Mouse (Mus musculus) T-helper 17 cell (primary cell): ENCODE measurements around the gene Relb.
"Not testable (repeated sequence)": the region's sequence is repeated elsewhere in the genome, so short reads cannot be mapped to it uniquely, and the experiment has no call there.

Source experiments
- in situ Hi-C, 2 experiments: fragments of 300-600 bp; cut with MboI, MseI; formaldehyde crosslinking; loops; 1 replicate in 1 of 2; 2 replicates in 1 of 2; pipeline ENCODE4 v1.15.1; 2025; ENCODE audit warnings: high pct_unique_total_duplicates in 2 of 2

The Relb gene

DNA sequence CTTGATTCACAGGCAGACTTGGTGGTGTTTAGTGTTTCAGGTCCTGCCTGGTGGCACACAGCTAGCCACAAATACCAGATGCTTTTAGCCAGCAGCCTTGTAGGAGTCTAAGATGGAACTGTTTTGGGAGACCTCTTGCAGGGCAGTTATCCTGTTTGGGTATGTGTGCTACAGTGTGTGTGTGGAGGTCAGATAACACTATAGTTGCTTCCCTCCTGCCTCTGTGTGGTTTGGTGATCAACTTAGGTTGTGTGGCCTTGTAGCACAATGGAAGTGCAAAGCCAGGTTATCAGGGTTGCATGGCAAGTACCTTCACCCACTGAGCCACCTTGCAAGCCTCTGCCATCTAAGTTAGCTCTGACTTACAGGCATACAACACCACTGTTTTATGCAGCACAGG, 3.5 kb upstream of the Relb start:
- in situ Hi-C loops = no loop called here

DNA sequence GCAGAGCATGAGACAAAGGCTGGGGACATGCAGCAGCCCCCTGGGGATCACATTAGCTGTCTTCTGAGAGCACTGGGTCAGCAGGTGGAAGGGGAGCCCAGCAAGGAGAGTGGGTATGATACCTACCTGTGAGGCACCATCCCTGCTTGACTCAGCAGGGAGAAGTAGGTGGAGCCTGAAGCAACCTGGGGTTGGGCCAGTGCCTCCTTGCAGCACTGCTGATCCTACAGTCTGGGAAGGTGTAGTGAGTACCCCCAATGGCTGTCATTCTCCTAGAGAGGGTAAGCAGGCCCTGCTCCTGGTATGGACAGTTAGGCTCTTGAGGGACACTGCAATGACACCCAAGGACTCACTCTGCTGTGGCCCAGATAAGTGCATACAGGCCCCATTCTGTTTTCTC, 3.0 kb upstream of the Relb start:
- in situ Hi-C loops = no loop called here

DNA sequence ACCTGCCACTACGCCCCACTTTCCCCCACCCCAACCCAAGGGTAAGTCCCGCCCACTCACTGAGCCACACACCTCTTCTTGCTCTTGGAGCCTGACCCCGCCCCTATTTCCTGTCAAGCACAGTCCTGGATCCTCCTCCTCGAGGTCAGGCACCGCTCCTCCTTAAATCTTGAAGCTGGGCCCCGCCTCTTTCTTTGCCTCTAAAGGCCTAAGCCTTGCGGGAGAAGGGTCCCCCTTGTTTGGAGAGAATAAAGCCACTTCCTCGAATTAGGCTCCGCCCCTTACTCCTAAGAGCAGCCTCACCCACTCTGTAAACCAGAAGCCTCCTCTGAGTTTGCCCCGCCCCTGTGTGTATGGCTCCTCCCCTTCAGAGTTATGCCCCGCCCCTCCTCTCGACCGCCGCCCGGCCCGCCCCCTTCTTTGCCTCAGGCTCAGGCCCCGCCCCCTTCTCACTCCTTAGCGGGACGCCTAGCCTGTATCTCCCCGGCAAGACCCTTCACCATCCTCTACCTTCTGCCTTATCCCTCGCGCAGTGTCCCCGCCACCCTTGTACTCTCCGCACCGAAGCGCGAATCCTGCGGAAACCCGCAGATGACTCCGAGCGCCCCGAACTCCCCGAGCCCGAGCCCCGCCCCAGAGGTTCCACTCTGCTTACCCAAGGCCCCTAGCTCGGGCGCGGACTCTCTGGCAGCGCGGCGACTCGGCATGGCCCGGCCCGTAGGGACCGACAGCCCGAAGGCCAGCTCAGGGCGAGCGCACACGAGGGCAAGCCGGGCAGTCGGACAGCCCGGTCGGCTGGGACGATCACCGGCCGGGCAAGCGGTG, 490 bp downstream of the Relb start:
- in situ Hi-C loops = no loop called here

DNA sequence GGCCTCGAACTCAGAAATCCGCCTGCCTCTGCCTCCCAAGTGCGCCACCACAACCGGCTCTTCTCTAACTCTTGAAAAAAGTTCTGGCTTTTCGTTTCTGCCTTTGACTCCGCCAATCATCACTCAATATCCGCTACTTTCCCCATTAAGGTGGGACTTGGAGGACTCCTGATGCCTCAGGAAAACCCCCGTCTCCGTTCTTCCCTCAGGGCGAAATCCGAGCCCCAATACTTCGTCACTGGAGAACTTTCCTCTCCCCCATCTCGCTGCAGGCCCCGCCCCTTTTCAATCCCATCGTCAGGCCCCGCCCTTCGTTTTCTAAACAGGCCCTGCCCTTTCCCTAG, 1.1 kb downstream of the Relb start:
- in situ Hi-C loops = no loop called here

DNA sequence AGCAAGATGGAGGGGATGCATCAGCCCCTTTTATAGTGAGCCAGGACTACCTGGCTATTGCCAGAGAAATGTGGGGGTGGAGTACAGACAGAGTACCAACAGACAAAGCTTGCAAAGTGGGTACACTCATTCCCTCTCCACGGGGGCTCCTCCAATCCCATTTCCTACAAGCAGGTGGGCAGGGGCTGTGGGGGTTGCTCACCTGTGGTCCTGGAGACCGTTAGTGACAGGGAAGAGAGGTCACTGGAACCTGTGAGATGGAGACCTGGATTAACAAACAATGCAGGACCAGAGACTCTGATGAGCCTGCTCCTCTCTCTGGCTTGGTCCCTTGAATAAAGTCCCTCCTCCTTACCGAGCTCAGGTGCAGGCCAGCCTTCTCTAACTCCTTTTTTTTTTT, 1.5 kb downstream of the Relb start:
- in situ Hi-C loops = no loop called here

DNA sequence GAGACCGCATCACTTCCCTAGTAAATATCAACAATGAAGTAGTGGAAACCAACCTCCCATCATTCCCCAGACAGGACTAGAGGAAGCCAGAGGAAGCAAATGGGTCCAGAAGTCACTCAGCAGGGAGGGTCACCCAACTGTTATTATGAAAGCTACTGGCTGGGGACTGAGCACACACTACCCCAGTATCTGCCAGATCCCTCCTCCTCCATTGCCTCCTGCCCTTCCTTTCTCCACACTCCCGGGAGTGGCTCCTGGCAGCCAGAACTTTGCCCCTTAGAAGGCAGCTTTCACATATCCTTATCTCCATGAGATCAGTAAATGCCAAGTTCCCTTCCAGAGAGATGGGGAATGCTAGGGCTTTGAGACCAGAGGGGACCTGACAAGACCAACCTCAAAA, 5.8 kb downstream of the Relb start:
- in situ Hi-C loops = no loop called here

DNA sequence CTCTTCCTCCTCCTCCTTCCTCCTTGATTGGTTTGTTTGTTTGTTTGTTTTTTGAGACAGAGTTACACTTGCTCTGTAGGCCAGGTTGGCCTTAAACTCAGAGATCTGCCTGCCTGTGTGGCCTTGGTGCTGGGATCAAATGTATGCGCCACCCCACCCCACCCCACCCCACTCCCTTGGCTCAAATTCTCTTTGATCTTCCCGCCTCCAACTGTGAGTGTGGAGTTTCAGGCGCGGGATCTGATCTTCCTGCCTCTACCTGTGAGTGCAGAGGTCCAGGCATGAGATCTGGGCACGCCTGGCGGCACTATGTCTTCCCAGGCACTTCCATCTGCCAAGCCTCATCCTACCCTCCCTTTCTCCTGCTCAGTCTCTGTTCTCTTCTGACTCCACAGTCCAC, 7.0 kb downstream of the Relb start:
- in situ Hi-C loops = no loop called here

DNA sequence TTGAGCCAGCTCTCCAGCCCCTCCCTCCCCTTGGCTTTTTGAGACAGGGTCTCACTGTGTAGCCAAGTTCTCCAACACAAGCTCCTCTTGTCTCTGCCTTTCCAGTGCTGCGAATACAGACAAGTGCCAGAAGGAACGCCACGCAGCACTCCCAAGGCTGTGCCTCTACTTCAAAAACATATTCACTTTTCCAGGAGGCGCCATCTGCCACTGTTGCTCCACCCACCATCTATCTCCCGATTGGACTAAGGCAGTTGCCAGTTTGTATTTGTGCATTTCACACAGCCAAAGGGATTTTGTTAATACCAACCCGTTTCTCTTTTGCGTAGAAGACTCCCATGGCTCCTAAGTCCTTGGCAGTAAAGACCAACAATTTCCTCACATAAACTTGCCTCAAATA, 8.4 kb downstream of the Relb start:
- in situ Hi-C loops = no loop called here

DNA sequence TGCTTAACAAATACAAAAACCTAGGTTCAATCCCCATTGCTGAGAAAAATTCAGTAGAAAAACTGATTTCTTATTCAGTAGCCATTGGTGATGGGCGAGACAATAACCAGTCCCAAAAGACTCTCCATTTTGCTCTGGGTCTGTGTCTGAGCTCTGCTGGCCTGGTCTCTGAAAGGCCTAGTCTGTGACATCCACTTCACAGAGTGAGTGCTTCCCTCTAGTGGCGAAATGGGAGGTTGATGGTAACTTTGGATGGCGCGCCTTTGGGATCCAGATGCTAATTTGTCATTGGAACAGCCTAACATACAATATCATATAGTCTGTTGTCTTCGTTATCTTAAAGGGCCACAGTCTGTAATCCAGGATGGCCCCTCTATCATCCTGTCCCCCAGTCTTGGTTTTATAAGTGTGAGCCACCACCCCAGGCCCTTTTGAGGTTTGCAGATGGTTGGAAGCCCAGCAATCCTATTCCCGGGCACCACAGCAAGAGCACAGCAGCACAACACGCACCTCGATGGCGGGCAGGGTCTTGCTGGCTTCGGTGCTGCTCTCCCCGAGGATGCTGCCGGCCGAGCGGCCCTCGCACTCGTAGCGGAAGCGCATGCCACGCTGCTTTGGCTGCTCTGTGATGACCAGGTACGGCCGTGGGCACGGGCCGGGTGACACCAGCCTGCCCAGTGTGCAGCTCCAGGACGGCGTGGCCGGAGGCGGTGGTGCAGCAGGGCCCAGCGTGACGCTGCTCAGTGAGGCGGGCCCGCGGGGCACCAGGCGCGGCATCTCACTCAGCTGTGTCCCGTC, 10.0 kb downstream of the Relb start:
- in situ Hi-C loops = no loop called here

DNA sequence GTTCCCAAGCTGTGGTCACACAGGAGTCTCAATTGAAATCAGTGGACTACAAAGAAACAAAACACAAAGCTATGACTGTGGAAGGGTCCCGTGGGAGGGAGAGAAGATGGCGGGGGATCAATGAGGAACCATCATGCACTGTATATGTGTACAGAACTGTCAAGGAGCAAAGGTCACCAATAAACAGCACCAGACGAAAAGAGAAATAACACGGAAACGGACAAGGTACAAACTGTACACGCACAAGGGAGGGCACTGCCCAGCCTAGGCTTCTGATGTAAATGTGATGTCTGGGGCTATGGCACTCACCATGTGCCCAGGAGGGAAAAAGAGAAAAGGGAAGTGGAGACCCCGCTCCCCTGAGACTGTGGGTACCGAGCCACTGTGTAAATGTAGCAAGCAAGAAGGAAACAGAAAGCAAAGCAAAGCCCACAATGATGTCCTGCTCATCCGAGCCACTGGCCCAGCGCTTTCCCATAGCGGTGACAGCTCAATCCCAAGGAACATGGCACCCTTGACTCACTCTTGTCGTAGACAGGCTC, 14.1 kb downstream of the Relb start:
- in situ Hi-C loops = no loop called here

DNA sequence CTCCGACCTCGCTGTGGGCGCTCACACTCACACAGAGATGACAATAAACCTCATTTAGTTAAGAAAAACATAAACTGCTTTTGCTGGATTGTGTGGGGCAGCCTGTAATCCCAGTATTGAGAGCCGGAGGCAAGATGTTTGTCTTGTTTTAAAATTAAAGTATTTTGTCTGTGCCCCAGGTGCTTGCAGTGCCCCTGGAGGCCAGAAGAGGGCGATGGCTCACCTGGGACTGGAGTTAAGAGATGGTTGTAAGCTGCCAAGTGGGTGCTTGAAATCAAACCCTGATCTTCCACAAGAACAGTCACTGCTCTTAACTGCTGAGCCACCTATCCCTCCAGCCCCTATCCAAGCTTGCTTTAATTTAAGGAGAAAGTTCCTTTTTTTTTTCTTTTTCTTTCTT, 18.3 kb downstream of the Relb start:
- in situ Hi-C loops = no loop called here

DNA sequence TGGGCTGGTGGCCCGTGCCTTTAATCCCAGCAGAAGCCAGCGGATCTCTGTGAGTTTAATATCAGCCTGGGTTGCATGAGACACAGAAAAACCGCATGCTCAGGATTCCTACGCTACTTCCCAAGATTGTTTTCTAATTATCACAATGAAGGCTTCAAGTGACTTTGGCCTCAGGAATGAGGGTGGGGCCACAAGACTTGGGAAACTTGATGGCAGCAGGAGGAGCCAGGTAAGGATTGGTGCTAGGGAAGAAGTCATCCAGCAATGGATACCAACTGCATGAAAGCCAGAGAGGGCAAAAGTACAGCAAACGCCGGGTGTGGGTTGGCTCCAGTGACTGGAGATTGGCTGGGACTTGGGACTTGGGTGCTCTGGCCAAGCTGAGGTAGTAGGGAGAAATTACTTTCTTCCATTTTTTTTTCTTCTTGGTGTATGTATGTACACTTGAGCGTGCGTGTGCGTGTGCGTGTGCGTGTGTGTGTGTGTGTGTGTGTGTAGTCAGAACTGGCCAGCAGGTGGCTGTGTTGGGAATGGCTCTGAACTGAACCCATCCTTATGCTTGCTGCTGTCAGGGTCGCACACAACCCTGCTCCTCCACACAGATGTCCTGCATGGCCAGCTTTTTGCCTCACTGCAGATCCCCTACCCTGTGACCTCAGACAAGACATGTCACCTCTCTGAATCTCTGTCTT, 19.5 kb downstream of the Relb start:
- in situ Hi-C loops = no loop called here

DNA sequence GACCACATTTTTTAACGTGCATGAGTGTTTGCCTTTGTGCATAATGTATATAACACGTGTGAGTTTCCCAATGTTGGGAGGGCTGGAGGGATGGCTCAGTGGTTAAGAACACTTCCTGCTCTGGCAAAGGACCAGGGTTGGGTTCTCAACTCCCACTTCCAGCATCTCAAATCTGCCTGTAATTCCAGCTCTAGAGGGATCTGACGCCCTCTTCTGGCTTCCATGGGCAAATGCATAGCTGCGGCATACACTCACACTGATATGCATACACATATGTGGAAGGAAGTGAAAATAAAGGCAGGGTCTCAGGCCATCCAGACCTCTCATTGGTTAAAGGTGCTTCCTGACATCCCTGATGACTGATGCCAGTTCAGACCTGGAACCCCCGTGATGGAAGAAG, 21.9 kb downstream of the Relb start:
- in situ Hi-C loops = no loop called here

DNA sequence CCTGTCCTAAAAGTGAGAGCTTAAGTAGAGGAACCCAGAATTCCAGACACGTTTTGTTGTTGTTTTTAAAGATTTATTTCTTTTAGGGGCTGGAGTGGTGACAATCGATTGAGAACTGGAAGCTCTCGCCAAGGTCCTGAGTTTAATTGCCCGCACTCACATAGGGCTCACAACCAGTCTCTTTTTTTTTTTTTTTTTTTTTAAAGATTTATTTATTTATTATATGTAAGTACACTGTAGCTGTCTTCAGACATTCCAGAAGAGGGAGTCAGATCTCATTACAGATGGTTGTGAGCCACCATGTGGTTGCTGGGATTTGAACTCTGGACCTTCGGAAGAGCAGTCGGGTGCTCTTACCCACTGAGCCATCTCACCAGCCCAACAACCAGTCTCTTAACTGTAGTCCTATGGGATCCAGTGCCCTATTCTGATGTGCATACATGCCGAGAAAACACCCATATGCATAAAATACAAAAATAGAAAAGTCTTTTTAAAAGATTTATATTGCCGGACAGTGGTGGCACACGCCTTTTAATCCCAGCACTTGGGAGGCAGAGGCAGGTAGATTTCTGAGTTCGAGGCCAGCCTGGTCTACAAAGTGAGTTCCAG, 24.5 kb downstream of the Relb start:
- in situ Hi-C loops = not testable (repeated sequence)

DNA sequence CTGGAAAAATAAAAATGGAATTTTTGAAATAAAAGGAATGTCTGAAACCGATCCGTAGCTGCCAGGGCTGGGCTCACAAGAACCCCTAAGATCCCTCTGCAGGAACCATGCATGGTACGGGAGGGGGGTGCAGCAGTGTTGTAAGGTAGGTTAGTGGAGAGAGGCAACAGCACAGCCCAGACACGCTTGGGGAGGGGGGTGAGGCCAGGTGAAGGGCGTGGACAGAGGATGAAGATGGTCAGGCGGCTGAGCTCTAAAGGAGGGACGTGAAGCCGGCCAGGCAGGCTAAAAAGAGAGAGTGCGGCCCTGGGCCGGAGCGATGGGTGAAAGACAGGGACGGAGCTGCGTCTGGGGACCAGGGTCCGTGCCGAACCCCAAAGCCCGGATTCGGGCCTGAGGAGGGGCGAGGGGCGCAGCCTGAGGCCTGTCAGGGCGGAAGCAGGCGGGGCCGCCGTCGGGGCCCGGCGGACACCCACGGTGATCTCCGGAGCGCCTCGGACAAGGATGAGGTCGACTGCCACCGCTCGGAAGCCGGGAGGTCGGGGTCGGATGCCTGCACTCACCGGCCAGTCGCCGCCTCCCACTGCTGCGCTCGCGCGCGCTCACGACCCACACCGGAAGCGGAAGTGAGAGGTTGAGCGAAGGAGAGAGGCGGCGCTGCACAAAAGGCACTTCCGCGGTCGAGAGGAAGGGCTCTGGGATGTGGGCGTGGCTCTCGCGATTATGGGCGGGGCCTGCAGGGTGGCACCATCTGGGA, 25.2 kb downstream of the Relb start, which contains the start of gene Clasrp:
TSS of gene Clasrp (minus strand) at position 638 of the 757 bp plus-strand sequence.
- in situ Hi-C loops = no loop called here

DNA sequence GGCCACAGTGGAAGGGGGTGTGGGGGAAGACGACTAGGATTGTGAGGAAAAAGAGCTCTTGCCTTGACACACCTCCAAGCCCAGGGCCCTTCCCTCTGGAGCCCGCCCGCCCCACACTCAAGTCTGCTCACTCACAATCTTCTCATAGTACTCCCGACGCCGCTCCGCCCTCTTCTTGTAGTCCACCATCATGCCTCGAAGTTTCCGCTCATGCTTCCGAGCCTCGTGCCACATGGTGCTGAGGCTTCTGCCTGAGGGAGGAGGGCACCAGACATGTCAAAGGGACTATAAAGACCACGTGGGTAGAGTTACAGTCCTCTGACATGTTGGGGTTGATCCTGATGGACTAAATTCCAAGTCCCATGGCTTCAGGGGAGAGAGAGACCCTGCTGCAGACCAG, 26.2 kb downstream of the Relb start:
- in situ Hi-C loops = no loop called here

DNA sequence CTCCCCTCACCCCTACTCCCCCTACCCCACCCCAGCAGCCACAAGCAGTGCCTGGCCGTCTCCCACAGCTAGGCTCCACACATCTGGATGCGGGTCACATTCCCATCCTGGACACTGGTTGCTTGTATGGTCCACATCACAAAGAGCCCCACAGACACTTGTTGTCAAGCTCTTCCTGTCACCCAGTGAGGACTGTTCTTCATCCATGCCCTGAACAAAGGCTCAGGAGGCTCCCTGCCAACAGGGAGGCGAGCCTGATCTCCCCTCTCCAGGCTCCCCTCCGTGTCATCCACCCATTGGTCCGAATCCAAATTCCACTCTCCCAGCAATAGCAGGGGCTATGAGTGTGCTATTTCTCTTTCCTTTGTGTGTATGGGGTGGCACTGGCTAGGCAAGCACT, 28.7 kb downstream of the Relb start:
- in situ Hi-C loops = no loop called here

DNA sequence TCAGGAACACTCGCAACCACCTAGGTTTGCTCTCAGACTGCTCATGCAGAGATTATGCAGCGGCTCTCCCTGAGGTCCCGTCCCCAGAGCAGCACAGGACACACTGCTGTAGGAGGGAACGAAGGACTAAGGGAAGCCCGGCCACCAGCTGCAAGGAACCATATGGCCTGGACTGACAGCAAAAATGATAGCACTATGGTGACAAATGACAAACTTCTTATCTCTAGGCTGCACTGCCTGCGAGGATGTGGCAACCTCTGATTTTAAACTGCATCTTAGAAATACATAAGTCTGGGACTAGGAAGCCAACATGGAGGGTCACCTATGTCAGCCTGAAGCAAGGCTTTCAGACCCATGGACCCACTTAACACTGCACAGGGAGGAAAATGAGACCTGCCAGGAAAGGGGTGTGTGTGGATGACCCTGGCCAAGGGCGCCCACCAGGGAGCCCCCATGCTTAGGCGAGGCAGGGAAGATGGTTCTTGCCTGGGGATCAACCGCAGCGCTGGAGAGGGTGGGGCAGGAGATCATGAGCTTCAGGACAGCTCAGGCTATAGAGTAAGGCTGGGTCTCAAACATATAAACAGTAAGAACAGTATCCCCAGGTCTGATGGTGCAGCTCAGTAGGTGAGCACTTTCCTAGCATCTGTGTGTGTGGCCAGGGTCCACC, 36.0 kb downstream of the Relb start:
- in situ Hi-C loops = no loop called here

DNA sequence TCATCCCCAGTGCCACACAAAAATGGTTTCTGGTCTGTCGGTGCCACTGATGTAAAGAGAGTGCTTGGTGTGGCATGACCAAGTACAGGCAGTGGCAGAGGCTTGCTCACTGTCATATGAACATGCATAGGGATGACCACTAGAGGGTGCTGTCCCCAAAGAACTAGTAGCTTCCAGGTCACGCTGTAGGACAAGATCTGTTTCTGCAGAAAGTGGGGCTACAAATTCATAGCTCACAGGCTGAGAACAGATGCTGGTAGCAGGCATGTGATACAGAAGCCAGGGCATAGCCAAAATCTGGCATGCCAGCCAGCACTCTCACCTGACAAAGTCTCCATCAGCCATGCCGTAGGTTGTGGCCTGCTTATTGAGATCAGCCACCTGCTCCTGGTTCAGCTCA, 39.3 kb downstream of the Relb start:
- in situ Hi-C loops = no loop called here

DNA sequence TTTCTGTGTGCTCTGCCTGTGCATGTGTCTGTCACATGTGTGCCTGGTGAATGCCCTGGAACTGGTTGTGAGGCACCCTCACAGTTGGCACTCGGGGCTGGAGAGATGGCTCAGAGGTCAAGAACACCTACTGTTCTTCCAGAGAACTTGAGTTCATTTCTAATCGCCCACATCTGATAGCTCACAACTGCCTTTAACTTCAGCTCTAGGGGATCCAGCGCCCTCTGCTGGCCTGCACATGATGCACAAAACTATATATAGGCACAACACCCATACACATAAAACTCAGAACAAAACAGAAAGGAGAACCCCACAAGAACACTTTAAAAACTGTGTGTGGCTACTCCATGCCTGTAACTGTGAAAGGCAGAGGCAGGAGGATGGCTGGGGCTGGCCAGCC, 40.0 kb downstream of the Relb start:
- in situ Hi-C loops = no loop called here

DNA sequence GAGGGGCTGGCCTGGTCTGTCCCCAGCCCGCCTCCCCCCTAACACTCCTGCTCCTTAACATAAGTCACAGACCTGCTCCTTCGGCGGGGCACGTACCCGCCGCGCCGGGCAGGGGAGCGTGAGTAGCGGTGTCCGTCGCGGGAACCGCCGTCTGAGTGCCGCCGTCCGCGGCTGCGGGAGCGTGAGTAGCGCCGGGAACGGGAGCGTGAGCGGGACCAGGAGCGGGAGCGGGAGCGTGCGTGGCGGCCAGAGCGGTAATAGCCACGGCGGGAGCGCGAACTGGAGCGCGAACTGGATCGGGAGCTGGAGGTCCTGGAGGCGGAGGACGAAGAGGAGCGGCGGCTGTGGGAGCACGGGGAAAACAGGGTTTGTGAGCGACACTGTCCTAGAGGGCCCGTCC, 43.0 kb downstream of the Relb start:
- in situ Hi-C loops = no loop called here
